Mouse (Mus musculus) bone marrow macrophage, adult 2 months (primary cell): ENCODE results near the gene Ctnnbip1.

Experiments used
- CTCF ChIP-seq: IDR thresholded peaks from 2 replicates; pipeline ENCODE4 v1.5.1; 2012; ENCODE audit warnings: low read depth, mild to moderate bottlenecking, low read length, moderate library complexity
- POLR2A ChIP-seq: IDR thresholded peaks from 2 replicates; pipeline ENCODE4 v1.6.1; 2012; ENCODE audit warnings: mild to moderate bottlenecking, low read depth, low read length, borderline replicate concordance

DNA sequence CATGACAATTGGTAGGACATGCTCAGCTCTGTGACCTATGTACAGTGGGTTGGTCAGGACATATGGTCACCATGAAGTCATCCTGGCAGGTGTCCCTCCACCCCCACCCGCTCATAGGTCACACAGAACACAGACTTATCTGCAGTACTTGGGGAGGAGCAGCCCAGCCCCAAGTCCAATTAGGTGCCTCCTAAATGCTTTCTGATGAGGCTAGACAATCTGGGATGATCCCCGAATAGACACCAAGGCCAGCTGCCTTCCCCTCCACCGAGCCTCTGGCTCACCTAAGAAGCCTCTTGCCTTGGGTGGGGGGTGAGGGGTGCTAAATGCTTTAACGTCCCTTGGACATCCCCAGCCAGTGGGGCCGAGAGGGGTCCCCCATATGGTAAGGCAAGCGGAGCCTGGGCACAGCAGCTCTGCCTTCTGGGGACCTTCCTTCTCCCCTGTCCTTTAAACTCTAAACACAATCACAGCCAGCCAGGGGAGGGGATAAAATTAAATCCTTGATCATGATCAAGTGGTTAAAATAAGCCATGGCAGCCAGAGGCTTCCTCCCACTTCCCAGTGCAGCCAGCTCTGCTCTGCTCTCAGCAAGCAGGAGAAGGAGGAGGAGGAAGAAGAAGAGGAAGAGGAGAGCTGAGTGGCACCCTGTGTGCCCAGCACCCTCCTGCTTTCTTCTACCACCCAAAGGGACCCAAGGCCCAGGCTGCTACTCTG, 51.9 kb downstream of the Ctnnbip1 start:
- no peak for TF ChIP-seq CTCF
- TF ChIP-seq POLR2A = no peak
